Comparison of ENCODE assay signal across 10 mouse cellular contexts in genomic region chr6:143153751-143154494, GRCm38 (mm10). TPM values are rescaled to one million over a fixed set of nuclear protein-coding genes. Genes with fewer than 3 reads are reported as not detected.
DNase-seq lines count a peak whose midpoint lies in the region; ATAC-seq and TF ChIP-seq lines count a peak whose summit lies in the region.
"Had no signal": no experiment of that assay in that cellular context is flagged by ENCODE, and none has a peak within 500 bp of the region (broad histone marks: within the 10 kb centered on the region; RNA-seq: fewer than 3 reads in every experiment).

No protein-coding gene starts in this region.

- no peak for DNase-seq in thymus, adult 2 months
- no peak for DNase-seq in thymus, postnatal 25 days
- peak; percentile 49 to 67 for DNase-seq in kidney, postnatal 25 days
- DNase-seq in cerebellum, postnatal 14 days = no peak
- DNase-seq in gastrocnemius, postnatal 10 days = no peak
- DNase-seq: forebrain, postnatal 0 days; right cerebral cortex, postnatal 14 days had no signal

- H3K4me1 ChIP-seq in thymus, adult 2 months (replicated peaks; ENCODE audit: control insufficient read depth, insufficient read depth, low read length) = peaks cover 49% of the 10 kb centered on the region
- H3K4me1 ChIP-seq in embryonic facial prominence, embryonic 15.5 days = peaks cover 18% of the 10 kb centered on the region
- H3K4me1 ChIP-seq in stomach, embryonic 15.5 days = 0 out of 2 replicates have a peak, but pooled peaks cover 5% of the 10 kb centered on the region

- no peak overlapping the region for H3K4me3 ChIP-seq in thymus, adult 2 months (ENCODE audit: control insufficient read depth, insufficient read depth, low read length)
- H3K4me3 ChIP-seq in embryonic facial prominence, embryonic 15.5 days (replicated peaks) = no peak overlapping the region
- H3K4me3 ChIP-seq in stomach, embryonic 15.5 days (replicated peaks) = no peak overlapping the region

- ATAC-seq in embryonic facial prominence, embryonic 15.5 days (ENCODE audit: insufficient number of reproducible peaks, low FRiP score, low TSS enrichment, low read depth) = no peak
- ATAC-seq in stomach, embryonic 15.5 days (ENCODE audit: insufficient read depth, low FRiP score, low read depth) = peak; percentile 57; the same call in 1 of the 2 replicates
- ATAC-seq: forebrain, postnatal 0 days had no signal

- no peaks in the 10 kb centered on the region for H3K9me3 ChIP-seq in embryonic facial prominence, embryonic 15.5 days (replicated peaks)
- no peaks in the 10 kb centered on the region for H3K9me3 ChIP-seq in stomach, embryonic 15.5 days

- no peak overlapping the region for H3K9ac ChIP-seq in embryonic facial prominence, embryonic 15.5 days
- H3K9ac ChIP-seq in stomach, embryonic 15.5 days = no peak overlapping the region
- H3K9ac ChIP-seq: forebrain, postnatal 0 days; liver, embryonic 14.5 days had no signal

- 56% methylated on average over 10 of the region's 10 CpGs for WGBS in thymus, adult 2 months
- WGBS in embryonic facial prominence, embryonic 15.5 days = 50% methylated on average over 10 of the region's 10 CpGs
- WGBS in stomach, embryonic 15.5 days = 60% methylated on average over 10 of the region's 10 CpGs

- TF ChIP-seq CTCF in thymus, adult 2 months (IDR thresholded peaks at IDR 0.05; ENCODE audit: borderline replicate concordance, control insufficient read depth, extremely low read depth, insufficient read depth, low read length, poor library complexity) = no peak

- H3K27me3 ChIP-seq in thymus, adult 2 months (ENCODE audit: control insufficient read depth, insufficient read depth, low read length) = no peaks in the 10 kb centered on the region
- H3K27me3 ChIP-seq in embryonic facial prominence, embryonic 15.5 days = no peaks in the 10 kb centered on the region
- no peaks in the 10 kb centered on the region for H3K27me3 ChIP-seq in stomach, embryonic 15.5 days (replicated peaks)

- peak overlapping the region; percentile 47; the same call in 1 of the 2 replicates for H3K27ac ChIP-seq in thymus, adult 2 months (ENCODE audit: control insufficient read depth, insufficient read depth, low read length)
- peak overlapping the region; percentile 34; the same call in 1 of the 2 replicates for H3K27ac ChIP-seq in embryonic facial prominence, embryonic 15.5 days (replicated peaks)
- H3K27ac ChIP-seq in stomach, embryonic 15.5 days = no peak overlapping the region
- H3K27ac ChIP-seq: liver, embryonic 14.5 days had no signal

- H3K4me2 ChIP-seq in embryonic facial prominence, embryonic 15.5 days (replicated peaks) = no peak overlapping the region
- no peak overlapping the region for H3K4me2 ChIP-seq in stomach, embryonic 15.5 days

- no peak for TF ChIP-seq POLR2A in thymus, adult 2 months (IDR thresholded peaks at IDR 0.05; ENCODE audit: control insufficient read depth, extremely low read depth, insufficient read depth, low read length, poor library complexity)

- H3K36me3 ChIP-seq in thymus, adult 2 months (ENCODE audit: control insufficient read depth, insufficient read depth, low read length) = no peaks in the 10 kb centered on the region
- H3K36me3 ChIP-seq in embryonic facial prominence, embryonic 15.5 days = no peaks in the 10 kb centered on the region
- H3K36me3 ChIP-seq in stomach, embryonic 15.5 days = no peaks in the 10 kb centered on the region

RNA-seq across cellular contexts. Expression of gene Etnk1, which starts 13.1 kb away (rescaled TPM):
- 113 and 166 TPM in 2 replicates for polyA plus RNA-seq in thymus, adult 2 months (2012; rRNA removed)
- polyA plus RNA-seq in embryonic facial prominence, embryonic 15.5 days (2015; fragmentation: Nextera tagmentation; extraction: Ambion mirVana) = 17.7 and 19.3 TPM in 2 replicates
- 17.2 and 18.7 TPM in 2 replicates for polyA plus RNA-seq in stomach, embryonic 15.5 days (2015; fragmentation: Nextera tagmentation; extraction: Ambion mirVana)
- total RNA-seq in gastrocnemius, postnatal 10 days (2021) = 10 to 100 TPM; 16.1 to 20.3 TPM

RNA-seq across cellular contexts. Expression of gene C2cd5, which starts 54.0 kb away (rescaled TPM):
- polyA plus RNA-seq in thymus, adult 2 months (2012; rRNA removed) = 34.9 and 36.2 TPM in 2 replicates
- polyA plus RNA-seq in embryonic facial prominence, embryonic 15.5 days (2015; fragmentation: Nextera tagmentation; extraction: Ambion mirVana) = 26.2 and 29.9 TPM in 2 replicates
- 22.6 and 22.8 TPM in 2 replicates for polyA plus RNA-seq in stomach, embryonic 15.5 days (2015; fragmentation: Nextera tagmentation; extraction: Ambion mirVana)
- 10 to 100 TPM; 16.6 to 20.8 TPM for total RNA-seq in gastrocnemius, postnatal 10 days (2021)

Comparison
In these comparisons a context has a peak if more than half of its experiments do, and no peak if none do; other contexts are left out.
1. DNase-seq: peak in kidney, postnatal 25 days (2 of 2); none in thymus, adult 2 months (single experiment), thymus, postnatal 25 days (single experiment), cerebellum, postnatal 14 days (0 of 2) and gastrocnemius, postnatal 10 days (single experiment).